Mouse (Mus musculus): ENCODE measurements at regions not wholly inside any gene's neighbourhood (a gene's known extent, or its start where the extent isn't known, plus 50 kb on each side); places are given as distances from the start of the nearest gene placed in this dataset.

DNA sequence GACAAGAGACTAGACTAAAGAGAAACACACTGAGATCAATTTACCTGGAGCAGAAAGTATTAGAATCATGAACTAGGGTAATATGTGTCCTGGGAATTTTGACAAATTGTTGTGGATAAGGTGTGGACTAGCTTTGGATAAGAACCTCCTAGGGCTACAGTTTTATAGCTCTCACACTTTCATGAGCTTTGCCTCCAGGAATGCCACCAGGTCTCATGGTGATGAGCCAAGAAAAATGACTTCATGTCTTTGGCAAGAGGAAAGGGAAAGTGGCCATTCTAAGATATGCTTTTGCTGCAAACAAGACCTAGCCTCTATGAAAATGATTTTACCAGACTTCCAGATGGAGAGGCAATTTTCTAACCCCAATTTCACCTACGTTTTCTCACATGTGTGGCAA, 94.1 kb upstream of the Wdr75 start:
- H3K4me2 ChIP-seq (ENCODE audit: low read depth, low read length) = no peak overlapping the region
- H3K4me1 ChIP-seq (replicated peaks; ENCODE audit: control insufficient read depth, insufficient read depth, low read length) = no peaks in the 10 kb centered on the region
- 26% methylated on average over 1 of the region's 1 CpGs for WGBS
- no peak overlapping the region for H3K9ac ChIP-seq (ENCODE audit: low read length)
- no peaks in the 10 kb centered on the region for H3K27me3 ChIP-seq (ENCODE audit: control insufficient read depth, insufficient read depth, low read depth, low read length)
- H3K4me3 ChIP-seq (ENCODE audit: low read length) = no peak overlapping the region
- no peaks in the 10 kb centered on the region for H3K36me3 ChIP-seq (ENCODE audit: control insufficient read depth, insufficient read depth, low read length)
- H3K9me3 ChIP-seq (ENCODE audit: control insufficient read depth, low read length) = no peaks in the 10 kb centered on the region
- no peak for ATAC-seq (ENCODE audit: low read depth)
- H3K27ac ChIP-seq (ENCODE audit: low read length) = no peak overlapping the region

DNA sequence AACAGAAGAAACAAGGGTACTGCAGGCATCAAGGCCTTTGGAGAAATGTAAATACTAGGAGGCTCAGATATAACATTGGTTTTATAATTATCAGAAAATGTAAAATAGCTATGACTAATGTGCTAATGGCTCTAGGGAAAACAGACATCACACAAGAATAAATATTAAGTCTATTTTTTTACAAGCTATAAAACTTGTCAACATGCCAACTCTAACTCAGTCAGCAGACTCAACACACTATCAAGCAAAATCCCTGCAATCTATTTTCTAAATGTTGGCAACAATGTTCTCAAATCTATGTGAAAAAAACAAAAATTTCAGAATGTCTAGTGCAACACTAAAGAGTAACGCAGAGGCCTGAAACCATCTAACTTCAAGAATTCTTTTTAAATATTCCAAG, 93.5 kb upstream of the Wdr75 start:
- ATAC-seq (ENCODE audit: low read depth) = peak; percentile 38; the same call in 1 of the 2 replicates
- Histone ChIP-seq H3K9ac (ENCODE audit: low read length) (no peak overlapping the region), H3K27me3 (ENCODE audit: control insufficient read depth, insufficient read depth, low read depth, low read length) (no peaks in the 10 kb centered on the region), H3K4me2 (ENCODE audit: low read depth, low read length) (no peak overlapping the region), H3K4me3 (ENCODE audit: low read length) (no peak overlapping the region), H3K9me3 (ENCODE audit: control insufficient read depth, low read length) (no peaks in the 10 kb centered on the region), H3K36me3 (ENCODE audit: control insufficient read depth, insufficient read depth, low read length) (no peaks in the 10 kb centered on the region), H3K27ac (ENCODE audit: low read length) (no peak overlapping the region), H3K4me1 (replicated peaks; ENCODE audit: control insufficient read depth, insufficient read depth, low read length) (no peaks in the 10 kb centered on the region)
- 68% methylated on average over 1 of the region's 1 CpGs for WGBS

DNA sequence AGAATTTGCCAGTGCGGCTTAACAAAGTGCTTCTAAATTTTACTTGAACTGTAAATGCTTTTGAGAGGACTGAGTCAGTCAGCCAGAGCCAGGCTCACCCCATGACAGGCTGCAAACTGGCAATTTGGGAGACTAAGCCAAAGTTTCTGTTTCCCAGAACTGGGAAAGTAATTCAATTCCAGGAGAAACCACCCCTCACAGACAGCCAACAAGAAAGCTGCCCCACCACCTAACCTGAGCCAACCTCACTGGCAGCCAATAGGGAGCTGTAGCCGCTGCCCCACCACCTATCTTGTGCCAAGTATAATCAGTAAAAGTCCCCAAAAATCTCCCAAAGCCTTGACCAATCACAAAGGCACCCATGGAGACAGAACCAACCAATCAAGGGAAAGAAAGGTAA, 71.6 kb upstream of the Wdr75 start:
- no peak overlapping the region for H3K9ac ChIP-seq (ENCODE audit: low read length)
- H3K4me3 ChIP-seq (ENCODE audit: low read length) = no peak overlapping the region
- no peaks in the 10 kb centered on the region for H3K36me3 ChIP-seq (ENCODE audit: control insufficient read depth, insufficient read depth, low read length)
- no peak overlapping the region for H3K4me2 ChIP-seq (ENCODE audit: low read depth, low read length)
- H3K27me3 ChIP-seq (ENCODE audit: control insufficient read depth, insufficient read depth, low read depth, low read length) = no peaks in the 10 kb centered on the region
- H3K4me1 ChIP-seq (replicated peaks; ENCODE audit: control insufficient read depth, insufficient read depth, low read length) = no peaks in the 10 kb centered on the region
- H3K27ac ChIP-seq (ENCODE audit: low read length) = no peak overlapping the region
- H3K9me3 ChIP-seq (ENCODE audit: control insufficient read depth, low read length) = no peaks in the 10 kb centered on the region
- ATAC-seq (ENCODE audit: low read depth) = no peak
- 89% methylated on average over 2 of the region's 2 CpGs for WGBS

DNA sequence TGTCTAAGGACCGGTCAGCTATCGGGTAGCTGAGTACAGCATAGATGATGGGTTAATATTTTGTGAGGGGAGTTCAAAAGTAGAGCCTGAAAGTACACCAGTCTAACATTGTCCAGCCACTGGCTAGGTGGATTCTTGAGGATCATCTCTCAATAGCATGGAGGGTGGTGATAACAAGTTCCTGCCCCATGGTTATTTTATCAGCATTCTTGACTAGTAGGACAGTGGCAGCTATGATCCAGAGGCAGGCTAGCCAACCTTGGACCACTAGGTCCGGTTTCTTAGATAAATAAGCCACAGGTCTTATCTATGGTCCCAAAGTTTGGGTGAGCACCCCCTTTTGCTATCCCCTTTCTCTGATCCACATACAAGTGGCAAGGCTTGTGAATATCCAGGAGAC, 62.0 kb upstream of the Wdr75 start:
- Histone ChIP-seq H3K4me1 (replicated peaks; ENCODE audit: control insufficient read depth, insufficient read depth, low read length) (no peaks in the 10 kb centered on the region), H3K9me3 (ENCODE audit: control insufficient read depth, low read length) (no peaks in the 10 kb centered on the region), H3K27me3 (ENCODE audit: control insufficient read depth, insufficient read depth, low read depth, low read length) (no peaks in the 10 kb centered on the region), H3K9ac (ENCODE audit: low read length) (no peak overlapping the region), H3K4me3 (ENCODE audit: low read length) (no peak overlapping the region), H3K36me3 (ENCODE audit: control insufficient read depth, insufficient read depth, low read length) (no peaks in the 10 kb centered on the region), H3K4me2 (ENCODE audit: low read depth, low read length) (no peak overlapping the region), H3K27ac (ENCODE audit: low read length) (no peak overlapping the region)
- WGBS = 90% methylated on average over 3 of the region's 3 CpGs
- ATAC-seq (ENCODE audit: low read depth) = no peak

DNA sequence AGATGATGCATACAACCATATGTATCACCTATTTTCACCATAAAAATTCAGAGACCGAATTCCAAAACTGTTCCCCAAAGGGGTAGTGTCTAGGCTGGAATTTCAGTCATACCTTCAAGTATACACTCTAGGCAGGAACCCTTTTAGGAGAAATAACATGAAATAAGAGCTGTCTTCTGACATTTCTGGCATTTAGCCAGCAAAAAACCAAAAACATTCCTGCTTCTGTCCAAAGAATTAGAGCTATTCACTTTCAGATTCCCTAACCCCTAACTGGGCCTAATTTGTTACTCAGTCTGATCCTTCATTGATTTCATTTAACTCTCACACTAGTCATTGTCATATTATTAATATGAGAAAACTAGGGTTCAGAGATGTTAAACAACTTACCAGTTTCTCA, 49.8 kb upstream of the Wdr75 start:
- H3K9me3 ChIP-seq (ENCODE audit: control insufficient read depth, low read length) = peaks cover 7% of the 10 kb centered on the region
- H3K4me1 ChIP-seq (replicated peaks; ENCODE audit: control insufficient read depth, insufficient read depth, low read length) = no peaks in the 10 kb centered on the region
- H3K4me3 ChIP-seq (ENCODE audit: low read length) = no peak overlapping the region
- 85% methylated on average over 1 of the region's 1 CpGs for WGBS
- no peak overlapping the region for H3K4me2 ChIP-seq (ENCODE audit: low read depth, low read length)
- H3K27ac ChIP-seq (ENCODE audit: low read length) = no peak overlapping the region
- H3K27me3 ChIP-seq (ENCODE audit: control insufficient read depth, insufficient read depth, low read depth, low read length) = no peaks in the 10 kb centered on the region
- no peak overlapping the region for H3K9ac ChIP-seq (ENCODE audit: low read length)
- no peaks in the 10 kb centered on the region for H3K36me3 ChIP-seq (ENCODE audit: control insufficient read depth, insufficient read depth, low read length)
- no peak for ATAC-seq (ENCODE audit: low read depth)
